In the genomic region with DNA sequence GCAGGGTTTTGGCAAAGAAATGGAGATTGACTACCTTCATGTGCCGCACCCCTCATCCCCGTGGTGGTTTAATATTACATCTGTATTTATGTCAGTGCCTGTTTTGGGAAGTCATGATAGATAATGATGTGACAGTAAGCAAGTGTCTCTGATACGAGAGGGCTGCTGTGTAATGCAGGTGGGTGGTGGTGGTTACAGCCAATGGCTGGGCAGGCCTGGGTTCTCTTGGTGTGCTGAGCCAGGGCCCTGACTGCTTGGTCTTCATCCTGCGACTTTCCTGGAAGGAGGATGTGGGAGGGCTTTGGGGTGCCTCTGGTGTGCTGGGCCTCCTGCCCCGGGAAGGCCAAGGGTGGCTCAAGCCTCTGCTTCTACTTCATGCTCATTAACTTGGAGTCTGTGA, we compare ENCODE assay signal across 21 mouse cellular contexts.
"Had no signal": no experiment of that assay in that cellular context is flagged by ENCODE, and none has a peak within 500 bp of the region (broad histone marks: within the 10 kb centered on the region; RNA-seq: fewer than 3 reads in every experiment).

No protein-coding gene starts in this region.

- H3K4me3 ChIP-seq: liver, embryonic 12.5 days; lung, embryonic 15.5 days; megakaryocyte, embryonic 14.5 days; midbrain, embryonic 10.5 days; midbrain, embryonic 12.5 days; myocyte; neural tube, embryonic 12.5 days had no signal

- H3K36me3 ChIP-seq: liver, embryonic 12.5 days; lung, embryonic 15.5 days; midbrain, embryonic 10.5 days; midbrain, embryonic 12.5 days; neural tube, embryonic 12.5 days had no signal

- H3K27me3 ChIP-seq: liver, embryonic 12.5 days; lung, embryonic 15.5 days; midbrain, embryonic 12.5 days; neural tube, embryonic 12.5 days had no signal

- DNase-seq: lung, adult 18-20 months; lung, postnatal 14 days; lung, postnatal 4 days; midbrain, embryonic 14.5 days; retina, postnatal 1 day; right cerebral cortex, adult 18-20 months; right cerebral cortex, postnatal 25 days; right cerebral cortex, postnatal 4 days; spleen, adult 18-20 months; thymus, adult 18-20 months; thymus, postnatal 14 days; thymus, postnatal 36 days had no signal

- H3K9ac ChIP-seq: liver, embryonic 12.5 days; liver, embryonic 14.5 days; lung, embryonic 15.5 days; midbrain, embryonic 12.5 days; neural tube, embryonic 12.5 days had no signal

- ATAC-seq: liver, embryonic 12.5 days; midbrain, embryonic 16.5 days had no signal

- H3K27ac ChIP-seq: liver, embryonic 12.5 days; liver, embryonic 14.5 days; lung, embryonic 15.5 days; midbrain, embryonic 10.5 days; midbrain, embryonic 12.5 days; neural tube, embryonic 12.5 days had no signal

- H3K9me3 ChIP-seq: liver, embryonic 12.5 days; lung, embryonic 15.5 days; midbrain, embryonic 10.5 days; midbrain, embryonic 12.5 days; neural tube, embryonic 12.5 days had no signal

- H3K4me2 ChIP-seq: liver, embryonic 12.5 days; lung, embryonic 15.5 days; midbrain, embryonic 12.5 days; neural tube, embryonic 12.5 days had no signal
